Mouse (Mus musculus) gastrocnemius, adult 2 months (tissue): ENCODE measurements around the gene Foxo3. TPM values are rescaled to one million over a fixed set of nuclear protein-coding genes. Genes with fewer than 3 reads are reported as not detected.
A peak's percentile ranks its signal among the peaks of the same experiment; 100 is the strongest.

ENCODE experiments used
- DNase-seq: peaks from one replicate; pipeline ENCODE4 v3.0.0; 2022
- H3K27ac ChIP-seq: fragments of 200-600 bp; 2 replicates; pipeline ENCODE4 v1.8.1; 2022; ENCODE audit warnings: mild to moderate bottlenecking
- H3K4me3 ChIP-seq: fragments of 200-600 bp; 2 replicates; pipeline ENCODE4 v1.8.1; 2022; ENCODE audit warnings: mild to moderate bottlenecking, moderate library complexity
- CTCF ChIP-seq: fragments of 200-600 bp; IDR thresholded peaks from 2 replicates; pipeline ENCODE4 v1.8.1; 2022; ENCODE audit warnings: antibody characterized with exemption, mild to moderate bottlenecking, moderate library complexity
- intact Hi-C: fragments of 180-260 bp; cut with DNase I; formaldehyde crosslinking; loops from one replicate; pipeline ENCODE4 v1.15.1; 2025
- long read RNA-seq, 2 experiments: library from polyadenylated mRNA; stranded (forward); transcript quantifications; one replicate each; pipeline ENCODE4 v2.0.0; 2021
- total RNA-seq, 2 experiments: library from RNA; stranded (reverse); gene quantifications; 2 replicates each; pipeline ENCODE4 v1.2.3; 2021

Gene Foxo3
- total RNA-seq: 10 to 100 TPM; 25.7 to 40.5 TPM
- long read RNA-seq, experiment 1, full-length matches to known transcripts: 8 of 12 reads
- long read RNA-seq, experiment 1, partial matches to known transcripts: 1 of 12 reads
- long read RNA-seq, experiment 1, other reads (novel, unspliced or antisense): 3 of 12 reads
- long read RNA-seq, experiment 2, full-length matches to known transcripts: 7 of 13 reads
- long read RNA-seq, experiment 2, partial matches to known transcripts: 2 of 13 reads
- long read RNA-seq, experiment 2, other reads (novel, unspliced or antisense): 4 of 13 reads

- peak within 1 kb of the TSS; percentile 100 for H3K27ac ChIP-seq
- peak within 1 kb of the TSS; percentile 84 for H3K4me3 ChIP-seq
- DNase-seq: peak; percentile 95
- intact Hi-C loops: loop anchor here (1.0 to 5.0 kb wide), 5 partner anchors 26 to 444 kb away; no protein-coding TSS in a partner anchor
- no peak for TF ChIP-seq CTCF
Observed at GRCm38 (mm10) chr10:42276507-42277345, at the start of gene Foxo3. TSS of gene Foxo3 (minus strand) at chr10:42276755.

GRCm38 (mm10) chr10:42325305-42325704, 48.8 kb upstream of the Foxo3 start:
- intact Hi-C loops: loop anchor here (5.0 kb wide), 1 partner anchor 312 kb away; no protein-coding TSS in a partner anchor
- no peak for DNase-seq
- Histone ChIP-seq H3K27ac (no peak overlapping the region), H3K4me3 (no peak overlapping the region)
- TF ChIP-seq CTCF: no peak

GRCm38 (mm10) chr10:42323978-42324377, 47.4 kb upstream of the Foxo3 start:
- no peak overlapping the region for H3K4me3 ChIP-seq
- no peak overlapping the region for H3K27ac ChIP-seq
- no peak for DNase-seq
- TF ChIP-seq CTCF: no peak
- intact Hi-C loops: no loop called here

GRCm38 (mm10) chr10:42313222-42313786, 36.7 kb upstream of the Foxo3 start:
- DNase-seq: no peak
- intact Hi-C loops: no loop called here
- Histone ChIP-seq H3K4me3 (no peak overlapping the region), H3K27ac (no peak overlapping the region)
- no peak for TF ChIP-seq CTCF

GRCm38 (mm10) chr10:42312557-42312956, 36.0 kb upstream of the Foxo3 start:
- intact Hi-C loops: no loop called here

GRCm38 (mm10) chr10:42308687-42308987, 32.1 kb upstream of the Foxo3 start:
- Histone ChIP-seq H3K4me3 (peak overlapping the region; percentile 69), H3K27ac (no peak overlapping the region)
- DNase-seq: peak; percentile 24
- intact Hi-C loops: loop anchor here (1.0 to 2.0 kb wide), 2 partner anchors 329 to 426 kb away; no protein-coding TSS in a partner anchor
- no peak for TF ChIP-seq CTCF

More at GRCm38 (mm10) chr10:42312557-42312956, 36.0 kb upstream of the Foxo3 start:
- no peak for TF ChIP-seq CTCF
- no peak overlapping the region for H3K27ac ChIP-seq
- DNase-seq: no peak
- no peak overlapping the region for H3K4me3 ChIP-seq

- no peak overlapping the region for H3K27ac ChIP-seq
- peak; percentile 89 for TF ChIP-seq CTCF
- H3K4me3 ChIP-seq: peak overlapping the region; percentile 69
- intact Hi-C loops: loop anchor here (1.0 to 2.0 kb wide), 2 partner anchors 329 to 427 kb away; no protein-coding TSS in a partner anchor
- peak; percentile 65 for DNase-seq
Observed at GRCm38 (mm10) chr10:42307980-42308686, 31.6 kb upstream of the Foxo3 start.

GRCm38 (mm10) chr10:42306422-42306821, 29.9 kb upstream of the Foxo3 start:
- TF ChIP-seq CTCF: no peak
- intact Hi-C loops: no loop called here
- DNase-seq: no peak
- H3K4me3 ChIP-seq: no peak overlapping the region
- no peak overlapping the region for H3K27ac ChIP-seq

GRCm38 (mm10) chr10:42300805-42301204, 24.2 kb upstream of the Foxo3 start:
- no peak for TF ChIP-seq CTCF
- intact Hi-C loops: no loop called here
- no peak for DNase-seq
- no peak overlapping the region for H3K4me3 ChIP-seq
- peak overlapping the region; percentile 40; the same call in 1 of the 2 replicates for H3K27ac ChIP-seq

GRCm38 (mm10) chr10:42299967-42300366, 23.4 kb upstream of the Foxo3 start:
- TF ChIP-seq CTCF: no peak
- DNase-seq: no peak
- Histone ChIP-seq H3K4me3 (no peak overlapping the region), H3K27ac (peak overlapping the region; percentile 70)
- intact Hi-C loops: no loop called here

- no peak overlapping the region for H3K4me3 ChIP-seq
- intact Hi-C loops: no loop called here
- no peak overlapping the region for H3K27ac ChIP-seq
- TF ChIP-seq CTCF: no peak
- no peak for DNase-seq
Observed at GRCm38 (mm10) chr10:42299426-42299825, 22.9 kb upstream of the Foxo3 start.

- intact Hi-C loops: no loop called here
- Histone ChIP-seq H3K4me3 (no peak overlapping the region), H3K27ac (no peak overlapping the region)
- no peak for DNase-seq
- TF ChIP-seq CTCF: peak; percentile 56
Observed at GRCm38 (mm10) chr10:42297954-42298353, 21.4 kb upstream of the Foxo3 start.

GRCm38 (mm10) chr10:42297109-42297508, 20.6 kb upstream of the Foxo3 start:
- no peak for DNase-seq
- TF ChIP-seq CTCF: peak; percentile 39
- intact Hi-C loops: no loop called here
- no peak overlapping the region for H3K4me3 ChIP-seq
- H3K27ac ChIP-seq: no peak overlapping the region
